Mouse (Mus musculus) forebrain, postnatal 0 days (tissue): ENCODE data around the gene Acmsd. TPM values are rescaled to one million over a fixed set of nuclear protein-coding genes. Genes with fewer than 3 reads are reported as not detected.

Experiments used
- ATAC-seq: fragments of 200-750 bp; cut with Nextera tagmentation; 2 replicates; pipeline ENCODE4 v1.8.0; 2017; ENCODE audit warnings: mild to moderate bottlenecking, moderate library complexity
- DNase-seq: peaks from one replicate; pipeline ENCODE4 v3.0.0-alpha.2; 2015
- H3K27ac ChIP-seq: fragments of 300-500 bp; sonication (generic); 2 replicates; pipeline ENCODE4 v1.5.1; 2014; ENCODE audit warnings: low read depth, mild to moderate bottlenecking, antibody characterized with exemption, low read length, moderate library complexity, mixed read lengths
- H3K27me3 ChIP-seq: fragments of 300-500 bp; sonication (generic); 2 replicates; pipeline ENCODE4 v1.6.1; 2014; ENCODE audit warnings: mild to moderate bottlenecking, low read length, mixed read lengths; ENCODE audit not compliant: insufficient read depth
- H3K36me3 ChIP-seq: fragments of 300-500 bp; sonication (generic); 2 replicates; pipeline ENCODE4 v1.6.1; 2014; ENCODE audit warnings: mild to moderate bottlenecking, moderate library complexity; ENCODE audit not compliant: insufficient read depth
- H3K4me1 ChIP-seq: fragments of 300-500 bp; sonication (generic); 2 replicates; pipeline ENCODE4 v1.6.1; 2014; ENCODE audit warnings: antibody characterized with exemption; ENCODE audit not compliant: insufficient read depth
- H3K4me2 ChIP-seq: fragments of 300-500 bp; sonication (generic); 2 replicates; pipeline ENCODE4 v1.6.1; 2014; ENCODE audit warnings: low read depth, mild to moderate bottlenecking, moderate library complexity
- H3K4me3 ChIP-seq: fragments of 300-500 bp; sonication (generic); 2 replicates; pipeline ENCODE4 v1.5.1; 2014; ENCODE audit warnings: low read depth, low read length, mixed read lengths
- H3K9ac ChIP-seq: fragments of 300-500 bp; sonication (generic); 2 replicates; pipeline ENCODE4 v1.6.1; 2014; ENCODE audit warnings: mild to moderate bottlenecking
- H3K9me3 ChIP-seq: fragments of 300-500 bp; sonication (generic); 2 replicates; pipeline ENCODE4 v1.6.1; 2016; ENCODE audit warnings: low read length
- CTCF ChIP-seq: sonication (generic); IDR thresholded peaks from 2 replicates; pipeline ENCODE4 v1.5.1; 2016; ENCODE audit warnings: antibody characterized with exemption, control low read depth, low read depth
- WGBS: fragments of 180-500 bp; shearing (Covaris S2); extraction: QIAGEN DNeasy Blood & Tissue Kit; methylation state at CpG from one replicate; pipeline ENCODE4 v1.1.7; 2014; 5-methylcytosine and 5-hydroxymethylcytosine counted together
- polyA plus RNA-seq: library from polyadenylated mRNA; unstranded; fragments of >200 nt; fragmentation: Nextera tagmentation; extraction: Ambion mirVana; gene quantifications from 2 replicates; pipeline ENCODE4 v1.2.1, GENCODE M21; 2015
- total RNA-seq: library from RNA; depleted of rRNA; stranded (reverse); fragments of >200 nt; gene quantifications from 2 replicates; pipeline ENCODE4 v1.2.3, GENCODE M21; 2014

Acmsd gene
- total and polyA plus RNA-seq, 2 experiments from 2014 or later, result not detected

DNA sequence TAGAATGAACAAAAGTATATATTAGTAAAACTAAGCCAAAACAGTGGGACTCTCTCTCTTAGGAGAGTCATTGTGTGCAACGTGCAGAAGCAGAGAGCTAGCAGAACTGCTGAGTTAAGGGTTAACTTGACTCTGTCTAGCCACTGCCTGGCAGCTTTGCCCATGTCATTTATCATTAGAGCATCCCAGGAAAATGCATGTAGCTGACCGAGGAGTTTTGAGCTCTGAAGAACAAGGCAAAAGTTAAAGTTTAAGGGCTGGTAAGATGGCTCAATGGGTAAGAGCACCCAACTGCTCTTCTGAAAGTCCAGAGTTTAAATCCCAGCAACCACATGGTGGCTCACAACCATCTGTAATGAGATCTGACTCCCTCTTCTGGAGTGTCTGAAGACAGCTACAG, 5.6 kb upstream of the Acmsd start:
- no peaks in the 10 kb centered on the region for H3K27me3 ChIP-seq
- DNase-seq, result no peak
- H3K9me3 ChIP-seq, result 0 out of 2 replicates have a peak, but pooled peaks cover 1% of the 10 kb centered on the region
- no peak overlapping the region for H3K27ac ChIP-seq
- H3K9ac ChIP-seq, result no peak overlapping the region
- no peak for ATAC-seq
- no peaks in the 10 kb centered on the region for H3K36me3 ChIP-seq
- no peak overlapping the region for H3K4me2 ChIP-seq
- no peak overlapping the region for H3K4me3 ChIP-seq
- 66% methylated on average over 2 of the region's 2 CpGs for WGBS
- H3K4me1 ChIP-seq, result no peaks in the 10 kb centered on the region
- no peak for TF ChIP-seq CTCF

DNA sequence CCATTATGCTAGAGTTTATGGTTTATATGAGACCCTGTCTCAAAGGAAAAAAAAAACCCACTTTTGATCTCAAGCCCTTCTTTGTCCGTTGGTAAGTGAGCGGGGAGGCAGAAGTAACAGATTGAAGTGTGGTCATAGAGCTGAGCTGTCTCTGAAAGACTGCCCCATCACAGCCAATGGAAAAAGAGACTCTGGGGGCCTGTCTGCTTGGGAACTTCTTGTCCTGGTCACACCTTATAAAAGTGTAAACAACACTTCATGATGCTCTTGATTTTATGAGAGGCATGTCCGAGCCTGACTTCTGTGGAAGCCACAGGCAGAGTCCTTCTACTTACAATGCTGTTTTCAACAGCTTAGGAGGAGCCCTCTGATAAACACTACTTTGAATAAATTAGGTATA, 1.9 kb downstream of the Acmsd start:
- Histone ChIP-seq H3K4me2 (no peak overlapping the region), H3K36me3 (no peaks in the 10 kb centered on the region), H3K27me3 (no peaks in the 10 kb centered on the region), H3K27ac (no peak overlapping the region), H3K4me1 (no peaks in the 10 kb centered on the region), H3K9ac (no peak overlapping the region), H3K4me3 (no peak overlapping the region), H3K9me3 (0 out of 2 replicates have a peak, but pooled peaks cover 5% of the 10 kb centered on the region)
- WGBS, result 49% methylated on average over 3 of the region's 3 CpGs
- ATAC-seq (no peak), DNase-seq (no peak)
- TF ChIP-seq CTCF, result no peak

DNA sequence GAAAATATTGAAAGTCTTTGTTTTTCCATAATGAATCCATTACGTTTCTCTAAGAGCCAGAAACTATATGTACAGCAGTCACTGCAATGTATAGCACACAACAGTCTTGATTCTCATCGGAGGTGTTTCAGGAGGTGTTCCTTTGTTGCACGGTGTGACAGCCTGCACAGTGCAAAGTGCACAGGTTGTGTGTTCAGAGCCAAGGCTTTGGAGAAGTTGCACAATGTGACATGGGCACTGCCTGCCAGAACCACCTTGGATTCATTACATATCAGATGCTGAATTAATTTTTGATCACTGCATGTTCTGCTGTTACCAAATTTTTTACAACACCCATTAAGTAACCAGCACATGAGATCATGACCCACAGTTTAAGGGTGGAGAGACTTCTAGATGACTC, 3.2 kb downstream of the Acmsd start:
- no peak overlapping the region for H3K9ac ChIP-seq
- no peak overlapping the region for H3K4me2 ChIP-seq
- TF ChIP-seq CTCF, result no peak
- 91% methylated on average over 3 of the region's 3 CpGs for WGBS
- no peaks in the 10 kb centered on the region for H3K36me3 ChIP-seq
- no peaks in the 10 kb centered on the region for H3K27me3 ChIP-seq
- H3K9me3 ChIP-seq, result 0 out of 2 replicates have a peak, but pooled peaks cover 5% of the 10 kb centered on the region
- no peaks in the 10 kb centered on the region for H3K4me1 ChIP-seq
- no peak for DNase-seq
- ATAC-seq, result no peak
- H3K27ac ChIP-seq, result no peak overlapping the region
- H3K4me3 ChIP-seq, result no peak overlapping the region

DNA sequence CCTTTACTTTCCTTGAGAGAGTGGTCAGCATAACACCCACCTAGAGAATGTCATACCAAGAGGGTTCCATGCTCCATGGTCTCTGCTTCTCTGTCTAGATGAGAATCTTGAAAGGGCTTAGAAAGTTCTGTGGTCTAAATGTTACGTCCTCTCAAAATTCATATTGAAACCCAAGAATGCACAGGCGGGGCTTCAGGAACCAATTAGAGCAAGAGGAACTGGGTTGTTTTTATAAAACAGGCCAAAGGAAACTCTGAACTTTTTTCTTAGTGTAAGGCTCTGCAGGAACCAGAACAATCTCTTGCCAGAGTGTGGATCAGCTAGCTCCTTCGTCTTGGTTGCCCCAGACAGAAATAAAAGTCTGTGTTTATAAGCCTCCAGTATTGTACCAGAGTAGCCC, 3.6 kb downstream of the Acmsd start:
- ATAC-seq, result no peak
- Histone ChIP-seq H3K4me3 (no peak overlapping the region), H3K27ac (no peak overlapping the region), H3K27me3 (no peaks in the 10 kb centered on the region), H3K4me1 (no peaks in the 10 kb centered on the region), H3K9me3 (0 out of 2 replicates have a peak, but pooled peaks cover 5% of the 10 kb centered on the region), H3K36me3 (no peaks in the 10 kb centered on the region), H3K4me2 (no peak overlapping the region), H3K9ac (no peak overlapping the region)
- WGBS, result 76% methylated on average over 3 of the region's 3 CpGs
- no peak for DNase-seq
- no peak for TF ChIP-seq CTCF

DNA sequence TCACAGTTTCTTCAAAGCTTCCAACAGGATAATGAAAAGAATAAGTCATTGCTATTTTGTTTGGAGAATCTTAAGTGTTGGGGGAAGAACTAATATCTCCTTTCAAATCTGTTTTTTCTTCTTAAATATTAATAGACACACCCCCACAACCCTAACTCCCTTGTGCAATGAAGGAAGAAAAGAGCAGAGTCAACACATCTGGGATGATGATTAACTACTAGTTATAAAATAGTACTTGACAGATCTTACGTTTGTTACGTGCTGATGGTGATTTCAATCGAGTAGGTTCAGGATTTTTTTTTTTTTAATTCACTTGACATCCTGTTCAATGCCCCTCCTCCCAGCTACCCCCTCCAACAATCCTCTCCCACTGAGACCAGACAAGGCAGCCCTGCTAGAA, 6.1 kb downstream of the Acmsd start:
- DNase-seq (no peak), ATAC-seq (no peak)
- H3K4me2 ChIP-seq, result no peak overlapping the region
- no peak for TF ChIP-seq CTCF
- H3K4me3 ChIP-seq, result no peak overlapping the region
- H3K9ac ChIP-seq, result no peak overlapping the region
- no peaks in the 10 kb centered on the region for H3K9me3 ChIP-seq
- WGBS, result 76% methylated on average over 3 of the region's 3 CpGs
- no peaks in the 10 kb centered on the region for H3K36me3 ChIP-seq
- H3K4me1 ChIP-seq, result no peaks in the 10 kb centered on the region
- H3K27me3 ChIP-seq, result no peaks in the 10 kb centered on the region
- H3K27ac ChIP-seq, result no peak overlapping the region

DNA sequence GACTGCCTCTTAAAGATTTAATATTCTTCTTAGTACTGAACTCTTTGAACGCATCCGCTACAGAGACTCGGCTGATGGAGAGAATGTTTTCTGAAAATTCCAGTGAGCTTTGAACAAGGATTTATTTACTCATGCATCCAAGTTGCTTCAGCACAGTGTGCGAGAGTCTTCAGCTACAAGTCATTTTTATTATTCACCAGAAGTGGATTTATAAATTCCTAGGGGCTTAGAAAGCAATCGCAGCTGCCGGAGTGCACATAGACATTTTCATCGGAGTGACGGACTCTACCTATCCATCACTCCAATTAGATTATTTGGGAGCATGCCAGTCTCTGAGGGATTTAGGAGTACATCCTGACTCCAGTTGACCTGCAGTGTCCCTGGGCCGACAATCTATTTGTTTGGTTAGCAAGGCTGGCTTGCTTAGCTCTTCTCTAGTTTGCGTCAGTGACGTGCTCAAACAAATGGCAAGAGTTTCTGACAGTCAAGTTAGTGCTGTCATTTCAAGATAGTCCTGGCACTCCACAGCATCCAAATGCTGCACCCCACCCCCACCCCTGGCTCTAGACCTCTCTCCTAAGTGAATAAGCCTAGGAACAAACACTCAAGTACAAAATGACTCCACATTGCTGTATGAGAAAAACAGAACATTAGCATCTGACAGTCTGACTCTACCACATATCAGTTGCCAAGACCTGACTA, 21.3 kb downstream of the Acmsd start:
- Histone ChIP-seq H3K4me1 (no peaks in the 10 kb centered on the region), H3K36me3 (no peaks in the 10 kb centered on the region), H3K9ac (no peak overlapping the region), H3K4me2 (no peak overlapping the region), H3K9me3 (no peaks in the 10 kb centered on the region), H3K27ac (no peak overlapping the region), H3K4me3 (no peak overlapping the region), H3K27me3 (no peaks in the 10 kb centered on the region)
- WGBS, result 64% methylated on average over 11 of the region's 11 CpGs
- DNase-seq (no peak), ATAC-seq (no peak; the same call in 1 of the 2 replicates)
- no peak for TF ChIP-seq CTCF

DNA sequence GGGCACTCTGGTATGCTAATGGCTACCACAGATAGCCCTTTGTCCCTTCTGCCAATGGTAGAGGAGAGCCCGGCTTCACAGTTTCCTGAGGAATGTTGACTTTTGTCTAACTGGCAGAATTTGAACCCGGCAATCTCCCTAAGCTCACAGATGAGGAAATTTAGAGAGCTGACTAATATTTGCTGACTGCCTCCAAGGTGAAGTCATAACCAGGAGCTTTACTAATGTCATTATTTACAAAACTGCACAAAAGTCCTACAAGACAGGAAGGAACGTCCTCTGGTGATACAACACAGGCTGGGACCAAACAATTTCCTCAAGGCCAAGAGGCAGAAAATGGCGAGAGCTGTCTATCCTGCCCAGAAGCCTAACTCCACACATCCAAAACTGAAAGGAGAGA, 26.6 kb downstream of the Acmsd start:
- Histone ChIP-seq H3K4me1 (no peaks in the 10 kb centered on the region), H3K27ac (no peak overlapping the region), H3K9me3 (no peaks in the 10 kb centered on the region), H3K4me2 (no peak overlapping the region), H3K4me3 (no peak overlapping the region), H3K9ac (no peak overlapping the region), H3K36me3 (no peaks in the 10 kb centered on the region), H3K27me3 (no peaks in the 10 kb centered on the region)
- TF ChIP-seq CTCF, result no peak
- 78% methylated on average over 4 of the region's 4 CpGs for WGBS
- DNase-seq (no peak), ATAC-seq (no peak)
